Mouse (Mus musculus) myocyte (in vitro differentiated cells): ENCODE measurements around the gene Tnfaip8l2. TPM values are rescaled to one million over a fixed set of nuclear protein-coding genes. Genes with fewer than 3 reads are reported as not detected.

Experiments used
- H3K27me3 ChIP-seq: one replicate; pipeline ENCODE4 v1.6.1; 2011; ENCODE audit not compliant: control insufficient read depth, insufficient read depth, insufficient read length
- H3K36me3 ChIP-seq: one replicate; pipeline ENCODE4 v1.6.1; 2011; ENCODE audit not compliant: control insufficient read depth, insufficient read depth
- H3K4me2 ChIP-seq: one replicate; pipeline ENCODE4 v1.6.1; 2011; ENCODE audit warnings: low read depth, control low read depth
- H3K4me3 ChIP-seq: one replicate; pipeline ENCODE4 v1.5.1; 2011; ENCODE audit warnings: mild to moderate bottlenecking, control low read depth, moderate library complexity
- H3K79me2 ChIP-seq: one replicate; pipeline ENCODE4 v1.6.1; 2011; ENCODE audit not compliant: control insufficient read depth, insufficient read depth
- H3ac ChIP-seq: one replicate; pipeline ENCODE4 v1.6.1; 2011; ENCODE audit not compliant: control insufficient read depth, insufficient read length
- CEBPB ChIP-seq: IDR thresholded peaks from 2 replicates; pipeline ENCODE4 v1.6.1; 2011; ENCODE audit warnings: mild to moderate bottlenecking, moderate library complexity; ENCODE audit not compliant: poor library complexity, insufficient read depth, severe bottlenecking
- E2F4 ChIP-seq: IDR thresholded peaks from one replicate; pipeline ENCODE4 v1.6.1; 2011; ENCODE audit warnings: mild to moderate bottlenecking, control low read depth, moderate library complexity; ENCODE audit not compliant: insufficient read depth
- MAX ChIP-seq: IDR thresholded peaks from one replicate; pipeline ENCODE4 v1.6.1; 2011; ENCODE audit warnings: low read depth, mild to moderate bottlenecking, control low read depth
- MYOD1 ChIP-seq, 3 experiments: IDR thresholded peaks; one replicate each; pipeline ENCODE4 v1.6.1; 2011; ENCODE audit warnings: control low read depth in 2 of 3, low read depth in 2 of 3, mild to moderate bottlenecking in 2 of 3, moderate library complexity in 1 of 3; ENCODE audit not compliant: insufficient read length in 2 of 3, control insufficient read depth in 1 of 3
- MYOG ChIP-seq, 3 experiments: IDR thresholded peaks; one replicate each; pipeline ENCODE4 v1.6.1; 2011; ENCODE audit warnings: control low read depth in 2 of 3, low read depth in 2 of 3, mild to moderate bottlenecking in 2 of 3; ENCODE audit not compliant: insufficient read length in 2 of 3, control insufficient read depth in 1 of 3, insufficient read depth in 1 of 3
- POLR2A ChIP-seq: IDR thresholded peaks from one replicate; pipeline ENCODE4 v1.6.1; 2011; ENCODE audit warnings: low read depth, mild to moderate bottlenecking, control low read depth, moderate library complexity; ENCODE audit not compliant: insufficient read length
- POLR2AphosphoS2 ChIP-seq: IDR thresholded peaks from one replicate; pipeline ENCODE4 v1.6.1; 2011; ENCODE audit warnings: low read depth, control low read depth; ENCODE audit not compliant: insufficient read length
- REST ChIP-seq: IDR thresholded peaks from one replicate; pipeline ENCODE4 v1.6.1; 2011; ENCODE audit warnings: mild to moderate bottlenecking, control low read depth, moderate library complexity; ENCODE audit not compliant: insufficient read depth, insufficient read length
- SRF ChIP-seq: IDR thresholded peaks from one replicate; pipeline ENCODE4 v1.6.1; 2011; ENCODE audit warnings: low read depth; ENCODE audit not compliant: control insufficient read depth, insufficient read length
- TCF12 ChIP-seq: IDR thresholded peaks from one replicate; pipeline ENCODE4 v1.6.1; 2011; ENCODE audit warnings: mild to moderate bottlenecking, control low read depth; ENCODE audit not compliant: poor library complexity, insufficient read depth, severe bottlenecking
- TCF3 ChIP-seq: IDR thresholded peaks from one replicate; pipeline ENCODE4 v1.6.1; 2011; ENCODE audit warnings: low read depth, control low read depth; ENCODE audit not compliant: insufficient read length
- USF1 ChIP-seq: IDR thresholded peaks from one replicate; pipeline ENCODE4 v1.6.1; 2011; ENCODE audit warnings: low read depth, mild to moderate bottlenecking, control low read depth, moderate library complexity
- polyA plus RNA-seq: library from polyadenylated mRNA; unstranded; fragments of >200 nt; fragmentation: generic; extraction: Trizol; gene quantifications from one replicate; pipeline ENCODE4 v1.2.1, GENCODE M21; 2012; ENCODE audit warnings: missing spikeins

Tnfaip8l2 gene
- polyA plus RNA-seq, 1 experiment: 0.22 TPM

- no peak overlapping the region for H3K4me2 ChIP-seq
- no peaks in the 10 kb centered on the region for H3K36me3 ChIP-seq
- no peak overlapping the region for H3K4me3 ChIP-seq
- no peaks in the 10 kb centered on the region for H3K79me2 ChIP-seq
- no peak for TF ChIP-seq E2F4
- no peak for TF ChIP-seq CEBPB
- TF ChIP-seq POLR2A: no peak
- no peak for TF ChIP-seq TCF3
- TF ChIP-seq SRF: no peak
- TF ChIP-seq REST: no peak
- no peak for TF ChIP-seq USF1
- TF ChIP-seq TCF12: no peak
- TF ChIP-seq MYOG (IDR thresholded peaks at IDR 0.05; ENCODE audit: control insufficient read depth in 1 of 3, insufficient read depth in 1 of 3, insufficient read length in 2 of 3, low read depth in 2 of 3): no peak
- TF ChIP-seq POLR2AphosphoS2: no peak
- no peak for TF ChIP-seq MYOD1 (IDR thresholded peaks at IDR 0.05; ENCODE audit: control insufficient read depth in 1 of 3, insufficient read length in 2 of 3, low read depth in 2 of 3)
- no peak for TF ChIP-seq MAX
- no peak overlapping the region for H3ac ChIP-seq
- H3K27me3 ChIP-seq: no peaks in the 10 kb centered on the region
Measured at GRCm38 (mm10) chr3:95174011-95174592, 31.9 kb upstream of the Tnfaip8l2 start.

- no peaks in the 10 kb centered on the region for H3K27me3 ChIP-seq
- TF ChIP-seq E2F4 (no peak), CEBPB (no peak), MYOG (IDR thresholded peaks at IDR 0.05; ENCODE audit: control insufficient read depth in 1 of 3, insufficient read depth in 1 of 3, insufficient read length in 2 of 3, low read depth in 2 of 3) (no peak), TCF12 (no peak), SRF (no peak), POLR2AphosphoS2 (no peak), TCF3 (no peak)
- H3ac ChIP-seq: no peak overlapping the region
- H3K4me3 ChIP-seq: no peak overlapping the region
- H3K4me2 ChIP-seq: no peak overlapping the region
- no peaks in the 10 kb centered on the region for H3K36me3 ChIP-seq
- H3K79me2 ChIP-seq: no peaks in the 10 kb centered on the region
Measured at GRCm38 (mm10) chr3:95173256-95173949, 31.2 kb upstream of the Tnfaip8l2 start.

- no peak for TF ChIP-seq MAX
- no peak for TF ChIP-seq E2F4
- no peak for TF ChIP-seq TCF12
- TF ChIP-seq POLR2A: no peak
- no peak for TF ChIP-seq MYOD1 (IDR thresholded peaks at IDR 0.05; ENCODE audit: control insufficient read depth in 1 of 3, insufficient read length in 2 of 3, low read depth in 2 of 3)
- no peak for TF ChIP-seq SRF
- no peak for TF ChIP-seq TCF3
- no peak for TF ChIP-seq REST
- no peak for TF ChIP-seq CEBPB
- no peak for TF ChIP-seq MYOG (IDR thresholded peaks at IDR 0.05; ENCODE audit: control insufficient read depth in 1 of 3, insufficient read depth in 1 of 3, insufficient read length in 2 of 3, low read depth in 2 of 3)
- no peak for TF ChIP-seq USF1
- TF ChIP-seq POLR2AphosphoS2: no peak
- Histone ChIP-seq H3K36me3 (no peaks in the 10 kb centered on the region), H3K27me3 (no peaks in the 10 kb centered on the region)
Measured at GRCm38 (mm10) chr3:95172526-95173255, 30.5 kb upstream of the Tnfaip8l2 start.

GRCm38 (mm10) chr3:95171105-95171504, 28.9 kb upstream of the Tnfaip8l2 start:
- no peak overlapping the region for H3ac ChIP-seq
- no peaks in the 10 kb centered on the region for H3K79me2 ChIP-seq
- TF ChIP-seq MYOD1 (IDR thresholded peaks at IDR 0.05; ENCODE audit: control insufficient read depth in 1 of 3, insufficient read length in 2 of 3, low read depth in 2 of 3): no peak
- H3K27me3 ChIP-seq: no peaks in the 10 kb centered on the region
- no peaks in the 10 kb centered on the region for H3K36me3 ChIP-seq
- H3K4me3 ChIP-seq: no peak overlapping the region
- H3K4me2 ChIP-seq: no peak overlapping the region

More at GRCm38 (mm10) chr3:95172526-95173255, 30.5 kb upstream of the Tnfaip8l2 start:
- H3K79me2 ChIP-seq: no peaks in the 10 kb centered on the region
- no peak overlapping the region for H3K4me2 ChIP-seq
- no peak overlapping the region for H3K4me3 ChIP-seq
- H3ac ChIP-seq: no peak overlapping the region

GRCm38 (mm10) chr3:95169996-95170395, 27.8 kb upstream of the Tnfaip8l2 start:
- Histone ChIP-seq H3K4me3 (no peak overlapping the region), H3K4me2 (no peak overlapping the region), H3ac (no peak overlapping the region), H3K27me3 (no peaks in the 10 kb centered on the region), H3K79me2 (no peaks in the 10 kb centered on the region), H3K36me3 (no peaks in the 10 kb centered on the region)
- TF ChIP-seq USF1 (no peak), MYOG (IDR thresholded peaks at IDR 0.05; ENCODE audit: control insufficient read depth in 1 of 3, insufficient read depth in 1 of 3, insufficient read length in 2 of 3, low read depth in 2 of 3) (no peak)
